Mouse (Mus musculus) E14TG2a.4 (cell line): ENCODE data around the gene Acsm2.

Experiments
- H3K27me3 ChIP-seq: 2 replicates; pipeline ENCODE4 v1.6.1; 2014; ENCODE audit warnings: low read length, control low read depth; ENCODE audit not compliant: insufficient read depth
- H3K36me3 ChIP-seq: 2 replicates; pipeline ENCODE4 v1.6.1; 2014; ENCODE audit warnings: low read length, control low read depth; ENCODE audit not compliant: insufficient read depth
- H3K4me1 ChIP-seq: replicated peaks from 2 replicates; pipeline ENCODE4 v1.6.1; 2014; ENCODE audit warnings: low read depth, low read length, control low read depth
- H3K4me3 ChIP-seq: replicated peaks from 2 replicates; pipeline ENCODE4 v1.5.1; 2014; ENCODE audit warnings: mild to moderate bottlenecking, low read length
- H3K9me3 ChIP-seq: 2 replicates; pipeline ENCODE4 v1.6.1; 2014; ENCODE audit warnings: low read length, control low read depth
- CTCF ChIP-seq: conservative IDR thresholded peaks from 2 replicates; pipeline ENCODE4 v1.5.1; 2014; ENCODE audit warnings: low read length
- NANOG ChIP-seq: IDR thresholded peaks from 2 replicates; pipeline ENCODE4 v1.6.1; 2014; ENCODE audit warnings: borderline replicate concordance, low read length, mixed read lengths
- POU5F1 ChIP-seq: IDR thresholded peaks from 2 replicates; pipeline ENCODE4 v1.6.1; 2014; ENCODE audit warnings: low read length, borderline replicate concordance

Gene Acsm2

DNA sequence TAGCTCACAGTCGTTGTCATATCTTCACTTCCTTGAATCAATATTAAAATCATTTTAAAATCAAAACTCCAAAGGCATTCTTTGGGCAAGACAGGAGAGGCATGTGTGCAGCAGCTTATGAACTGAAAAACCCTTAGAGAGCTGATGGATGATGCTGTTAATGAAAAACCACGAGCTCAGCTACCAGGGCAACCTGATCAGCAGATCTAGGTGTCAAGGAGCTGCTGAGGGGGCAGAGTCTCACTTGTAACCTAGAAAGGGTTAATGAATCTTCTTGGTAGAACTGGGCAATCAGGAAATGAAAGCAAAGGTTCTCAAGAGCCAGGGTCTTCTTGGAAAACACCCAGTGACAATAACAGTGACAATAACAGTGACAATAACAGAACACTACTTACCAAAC is 42.4 kb downstream of the Acsm2 start:
- no peaks in the 10 kb centered on the region for H3K9me3 ChIP-seq
- no peak overlapping the region for H3K4me3 ChIP-seq
- peaks cover 9% of the 10 kb centered on the region for H3K4me1 ChIP-seq
- no peaks in the 10 kb centered on the region for H3K27me3 ChIP-seq
- no peak for TF ChIP-seq NANOG
- no peak for TF ChIP-seq CTCF
- TF ChIP-seq POU5F1, result no peak
- H3K36me3 ChIP-seq, result no peaks in the 10 kb centered on the region

DNA sequence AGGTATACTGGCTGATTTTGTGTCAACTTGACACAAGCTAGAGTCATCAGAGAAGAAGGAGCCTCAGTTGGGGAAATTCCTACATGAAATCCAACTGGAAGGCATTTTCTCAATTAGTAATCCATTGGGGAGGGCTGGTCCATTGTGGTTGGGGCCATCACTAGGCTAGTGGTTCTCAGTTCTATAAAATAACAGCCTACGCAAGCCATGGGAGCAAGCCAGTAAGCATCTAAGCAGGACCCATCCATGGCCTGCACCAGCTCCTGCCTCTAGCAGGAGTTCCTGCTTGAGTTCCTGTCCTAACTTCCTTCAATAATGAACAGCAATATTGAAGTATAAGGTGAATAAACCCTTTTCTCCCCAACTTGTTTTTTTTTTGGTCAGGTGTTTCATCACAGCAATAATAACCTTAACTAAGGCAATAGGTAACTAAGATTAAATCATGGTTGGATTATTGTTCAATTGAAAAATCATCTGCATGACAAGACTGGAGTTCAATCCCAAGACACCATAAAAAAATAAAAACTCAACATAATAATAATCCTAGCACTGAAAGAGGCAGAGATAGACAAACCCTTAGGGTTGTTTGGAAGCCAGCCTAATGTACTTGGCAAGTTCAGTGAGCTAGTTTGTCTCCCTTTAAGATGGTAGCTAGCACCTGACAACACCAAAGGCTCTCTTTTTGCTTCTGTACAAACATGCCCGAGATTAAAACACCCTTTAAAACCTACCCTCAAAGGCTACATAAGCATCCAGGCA is 47.2 kb downstream of the Acsm2 start:
- Histone ChIP-seq H3K9me3 (no peaks in the 10 kb centered on the region), H3K36me3 (no peaks in the 10 kb centered on the region)
- TF ChIP-seq POU5F1 (no peak), CTCF (no peak), NANOG (no peak)

DNA sequence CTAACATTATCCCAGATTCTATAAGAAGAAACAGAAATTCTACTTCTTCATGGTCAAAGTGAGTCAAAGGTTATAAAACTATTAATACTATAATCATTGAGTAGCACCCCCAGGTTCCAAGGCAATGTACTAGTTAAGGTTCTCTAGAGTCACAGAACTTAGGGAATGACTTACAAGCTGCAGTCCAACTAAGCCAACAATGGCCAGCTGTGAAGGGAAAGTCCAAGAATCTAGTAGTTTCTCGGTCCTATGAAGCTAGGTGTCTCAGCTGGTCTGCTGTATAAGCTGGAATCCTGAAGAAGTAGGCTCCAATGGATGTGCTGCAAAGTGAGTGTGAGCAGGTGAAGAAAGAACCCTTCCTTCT is 47.8 kb downstream of the Acsm2 start:
- no peaks in the 10 kb centered on the region for H3K9me3 ChIP-seq
- no peaks in the 10 kb centered on the region for H3K27me3 ChIP-seq
- no peak for TF ChIP-seq NANOG
- TF ChIP-seq POU5F1, result no peak
- no peak for TF ChIP-seq CTCF
- H3K4me3 ChIP-seq, result no peak overlapping the region
- no peaks in the 10 kb centered on the region for H3K36me3 ChIP-seq
- H3K4me1 ChIP-seq, result no peaks in the 10 kb centered on the region

More for the DNA sequence above, 47.2 kb downstream of the Acsm2 start:
- H3K4me1 ChIP-seq, result no peaks in the 10 kb centered on the region
- no peaks in the 10 kb centered on the region for H3K27me3 ChIP-seq
- no peak overlapping the region for H3K4me3 ChIP-seq

DNA sequence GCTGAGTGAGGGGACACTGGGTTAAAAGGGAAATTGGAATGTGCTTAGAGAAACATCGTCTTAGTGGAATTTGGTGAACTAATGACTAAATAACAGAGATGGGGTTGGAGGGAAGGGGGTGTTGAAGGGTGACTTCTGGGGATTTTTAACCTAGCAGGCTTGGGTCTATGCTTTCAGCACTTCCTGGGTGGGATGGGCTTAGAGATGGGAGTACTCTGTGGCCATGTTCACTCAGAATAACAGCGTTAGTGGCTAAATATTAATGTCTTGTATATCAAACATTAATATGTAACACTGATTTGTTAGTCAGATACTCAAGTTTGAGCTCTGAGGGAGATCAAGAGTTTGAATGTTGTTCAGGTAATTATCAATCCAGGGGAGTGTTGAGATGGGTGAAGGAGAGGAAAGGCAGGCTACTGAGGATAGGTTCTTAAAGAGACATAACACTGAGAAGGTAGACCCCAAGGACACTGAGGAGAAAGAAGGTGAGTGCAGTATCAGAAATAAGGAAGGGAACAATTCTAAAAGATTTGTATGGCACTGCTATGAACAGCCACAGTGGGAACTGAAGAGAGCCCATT is 50.9 kb downstream of the Acsm2 start:
- no peak overlapping the region for H3K4me3 ChIP-seq
- no peaks in the 10 kb centered on the region for H3K27me3 ChIP-seq
- TF ChIP-seq NANOG, result no peak
- no peak for TF ChIP-seq CTCF
- TF ChIP-seq POU5F1, result no peak
- H3K4me1 ChIP-seq, result no peaks in the 10 kb centered on the region
- H3K9me3 ChIP-seq, result no peaks in the 10 kb centered on the region
- no peaks in the 10 kb centered on the region for H3K36me3 ChIP-seq

DNA sequence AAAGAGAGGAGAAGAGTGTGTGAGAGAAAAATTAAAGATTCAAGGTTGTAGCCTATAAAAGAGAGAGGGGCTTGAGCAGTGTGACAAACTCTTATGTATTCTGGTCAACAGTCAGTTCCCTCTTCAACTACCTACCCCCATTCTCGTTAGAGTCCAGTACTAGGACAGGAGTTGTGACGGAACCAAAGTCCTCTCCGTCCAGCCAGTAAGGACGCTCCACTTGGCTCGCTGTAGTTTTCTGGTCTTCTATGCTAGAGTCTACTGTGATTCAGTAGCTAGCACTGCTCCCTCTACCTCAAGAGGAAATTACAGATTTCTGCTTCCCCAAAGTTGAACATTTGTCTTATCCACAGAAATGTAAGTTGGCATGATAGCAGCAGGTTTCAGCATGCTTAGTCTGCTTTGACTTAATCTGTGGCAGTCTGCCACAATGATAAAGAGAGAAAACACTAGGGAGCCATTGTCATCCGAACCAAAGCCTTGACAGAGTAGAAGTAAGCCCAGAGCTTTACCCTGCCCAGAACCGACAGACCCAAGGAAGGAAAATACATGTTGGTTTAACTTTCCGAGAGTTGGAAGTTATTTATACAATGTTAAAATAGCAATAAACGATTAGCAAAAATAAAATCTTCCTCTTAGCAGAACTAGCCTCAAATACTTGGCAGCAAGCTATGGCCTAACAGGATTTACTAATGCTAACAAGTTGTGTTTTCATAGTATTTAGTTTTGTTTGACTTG is 52.0 kb downstream of the Acsm2 start:
- Histone ChIP-seq H3K27me3 (no peaks in the 10 kb centered on the region), H3K4me3 (no peak overlapping the region), H3K9me3 (no peaks in the 10 kb centered on the region), H3K36me3 (no peaks in the 10 kb centered on the region), H3K4me1 (no peaks in the 10 kb centered on the region)
- no peak for TF ChIP-seq NANOG
- TF ChIP-seq POU5F1, result no peak
- no peak for TF ChIP-seq CTCF

DNA sequence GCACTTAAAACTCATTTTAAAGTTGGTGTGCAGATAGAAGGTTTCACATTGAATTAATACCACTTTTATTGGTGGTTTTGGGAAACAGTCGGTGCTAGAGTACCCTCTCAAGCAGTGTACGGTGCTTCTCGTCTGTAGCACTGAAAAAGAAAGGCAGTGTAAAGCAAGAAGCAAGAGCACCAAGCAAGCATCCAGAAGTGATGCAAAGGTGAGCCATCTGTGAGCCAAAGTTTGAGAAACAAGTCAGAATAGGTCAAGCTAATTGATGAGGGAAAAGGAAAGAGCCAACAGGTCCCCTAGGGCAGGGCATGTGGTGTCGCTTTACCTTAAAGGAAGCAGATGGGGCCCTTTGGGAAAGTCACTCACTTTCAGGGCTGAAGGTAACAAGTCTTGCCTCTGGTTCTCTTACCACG is 52.5 kb downstream of the Acsm2 start, which contains the start of gene Acsm1:
TSS of gene Acsm1 (plus strand) at position 363 of the 413 bp plus-strand sequence.
- Histone ChIP-seq H3K4me3 (no peak within 1 kb of the TSS), H3K9me3 (no peaks in the 10 kb centered on the region), H3K36me3 (no peaks in the 10 kb centered on the region), H3K4me1 (no peaks in the 10 kb centered on the region), H3K27me3 (no peaks in the 10 kb centered on the region)
- TF ChIP-seq CTCF, result no peak
- TF ChIP-seq POU5F1, result no peak
- no peak for TF ChIP-seq NANOG

DNA sequence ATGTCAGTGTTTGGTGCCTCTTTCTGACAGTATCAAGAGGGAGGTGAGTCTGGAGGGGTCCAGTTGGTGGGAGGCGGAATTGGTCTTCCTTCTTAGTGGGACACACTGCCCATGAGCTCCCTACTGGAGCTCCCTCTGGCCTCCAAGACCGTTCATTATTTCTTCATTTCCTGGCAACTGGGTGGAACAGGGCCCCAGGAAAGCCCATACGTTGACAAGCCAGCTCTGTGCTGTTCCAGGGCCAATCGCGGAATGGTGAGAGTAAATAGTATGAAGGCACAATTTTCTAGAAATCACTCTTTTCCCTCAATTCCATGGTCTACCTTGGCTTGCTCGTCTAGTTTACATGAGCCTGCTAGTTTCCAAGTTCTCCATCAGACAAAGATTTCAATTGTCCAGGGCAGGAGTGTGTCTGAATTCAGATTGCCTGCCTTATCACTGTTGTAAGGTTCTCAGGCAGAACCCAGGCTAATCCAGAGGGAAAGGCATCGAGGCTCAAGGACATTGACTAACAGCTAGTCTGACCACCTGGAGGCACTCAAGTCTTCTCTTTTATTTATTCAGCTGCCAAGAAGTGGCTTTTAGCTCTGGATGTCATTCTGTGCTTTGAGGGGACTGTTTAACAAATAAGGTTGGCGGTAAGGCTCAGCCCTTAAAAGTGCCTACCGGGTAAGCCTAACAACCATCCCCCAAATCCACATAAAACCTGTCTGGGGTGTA is 53.8 kb downstream of the Acsm2 start:
- H3K9me3 ChIP-seq, result no peaks in the 10 kb centered on the region
- no peaks in the 10 kb centered on the region for H3K36me3 ChIP-seq
- no peaks in the 10 kb centered on the region for H3K27me3 ChIP-seq
- no peak overlapping the region for H3K4me3 ChIP-seq
- no peaks in the 10 kb centered on the region for H3K4me1 ChIP-seq
- no peak for TF ChIP-seq NANOG
- TF ChIP-seq CTCF, result no peak
- TF ChIP-seq POU5F1, result no peak

DNA sequence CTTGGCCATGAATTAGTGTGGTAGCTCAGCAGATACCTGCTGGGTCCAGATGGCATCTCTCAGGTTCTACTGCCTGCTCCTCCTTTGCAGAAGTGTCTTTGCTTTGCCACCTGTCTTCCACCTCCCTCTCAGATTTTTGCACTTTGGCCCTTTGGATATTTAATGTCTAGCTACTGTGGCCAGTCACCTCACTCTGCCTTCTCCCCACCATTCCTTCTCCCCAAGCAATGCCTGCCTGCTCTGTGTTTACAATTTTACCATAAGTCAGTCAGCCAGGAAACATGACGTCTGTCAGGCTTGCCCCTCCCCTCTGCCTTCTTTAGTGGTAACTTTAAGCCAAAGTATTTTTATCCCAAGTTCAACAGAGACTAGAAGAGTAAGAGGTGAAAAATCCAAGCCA is 62.4 kb downstream of the Acsm2 start:
- Histone ChIP-seq H3K4me3 (no peak overlapping the region), H3K9me3 (no peaks in the 10 kb centered on the region), H3K27me3 (no peaks in the 10 kb centered on the region), H3K36me3 (no peaks in the 10 kb centered on the region), H3K4me1 (no peaks in the 10 kb centered on the region)
- TF ChIP-seq NANOG (no peak), POU5F1 (no peak), CTCF (no peak)
